Mouse (Mus musculus): Measurements from ENCODE around the gene H2afb2. TPM values are rescaled to one million over a fixed set of nuclear protein-coding genes. Genes with fewer than 3 reads are reported as not detected.

H2afb2 gene
- polyA plus RNA-seq (2014; fragmentation: Illumina TruSeq; extraction: RNeasy Lipid Tissue Mini Kit (QIAGEN cat#74804); ENCODE audit: low read depth, low replicate concordance), result not detected

DNA sequence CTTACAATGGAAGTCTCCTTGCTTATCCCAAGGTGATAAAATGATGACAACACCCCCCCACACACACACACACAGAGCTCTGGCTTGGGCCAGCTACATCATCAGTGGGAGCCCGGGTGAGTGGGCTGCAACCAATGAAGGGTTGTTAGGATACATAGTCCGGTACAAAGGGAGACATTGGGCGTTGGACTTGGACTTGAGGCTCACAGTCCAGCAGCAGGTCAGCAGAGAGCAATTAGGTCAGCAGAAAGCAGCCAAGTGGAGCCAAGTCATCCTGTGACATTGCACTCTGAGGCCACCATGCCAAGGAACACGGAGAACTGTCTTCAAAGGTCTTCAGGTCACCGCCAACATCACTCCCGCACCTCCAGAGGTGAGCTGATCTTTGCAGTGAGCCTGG is at the start of gene H2afb2:
TSS of gene H2afb2 (plus strand) at position 301 of the 400 bp plus-strand sequence.

Other genes with a start within 250 kb of the H2afb2 start
- not detected for gene Cpxcr1, start 232.2 kb upstream of the H2afb2 start, polyA plus RNA-seq (2014; fragmentation: Illumina TruSeq; extraction: RNeasy Lipid Tissue Mini Kit (QIAGEN cat#74804); ENCODE audit: low read depth, low replicate concordance)